Mouse (Mus musculus) heart, postnatal 4 days (tissue): Measurements from ENCODE around the gene Gm29427. TPM values are rescaled to one million over a fixed set of nuclear protein-coding genes. Genes with fewer than 3 reads are reported as not detected.
"Not testable (repeated sequence)": the region's sequence is repeated elsewhere in the genome, so short reads cannot be mapped to it uniquely, and the experiment has no call there.

Experiments
- DNase-seq: peaks from one replicate; pipeline ENCODE4 v3.0.0; 2021
- total RNA-seq, 2 experiments: library from RNA; stranded (reverse); gene quantifications; 2 replicates each; pipeline ENCODE4 v1.2.3; 2021

Gene Gm29427
- total RNA-seq, 2 experiments from 2014 or later = not detected

DNA sequence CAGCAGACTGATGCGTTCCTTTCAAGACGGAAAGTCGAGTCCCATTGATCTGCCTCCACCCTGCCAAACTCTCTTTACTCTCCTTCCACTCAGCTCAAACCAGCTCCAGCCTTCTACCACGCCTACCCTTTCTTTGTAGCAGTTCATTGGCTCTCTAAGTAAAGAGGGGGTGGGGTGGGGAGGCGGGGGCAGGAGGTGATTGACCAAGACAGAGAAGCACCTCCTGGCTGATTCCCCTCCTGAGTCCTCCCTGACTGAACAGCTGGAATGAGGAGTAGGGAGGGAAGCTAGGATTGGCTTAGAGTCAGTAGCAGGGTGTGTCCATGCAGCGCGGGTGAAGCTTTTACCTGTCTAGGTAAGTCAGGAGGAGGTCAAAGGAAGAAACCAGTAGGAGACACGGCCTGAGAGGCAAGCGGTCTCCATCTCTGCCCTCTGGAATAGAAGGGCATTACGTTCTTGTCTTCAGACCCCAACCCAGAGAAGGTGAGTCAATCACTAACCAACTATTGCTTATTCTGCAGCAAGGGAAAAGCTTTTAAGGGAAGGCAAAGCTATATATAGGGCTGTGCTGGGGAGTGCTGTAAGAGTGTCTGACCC lies 16.2 kb upstream of the Gm29427 start, which contains the start of gene AA986860:
Gene AA986860 (plus strand): TSS at position 236 of the 597 bp plus-strand sequence.
- no peak for DNase-seq

GRCm38 (mm10) chr1:130729153-130729552 lies 13.6 kb upstream of the Gm29427 start, which contains the start of gene Pfkfb2:
TSS of gene Pfkfb2 (minus strand) at chr1:130729253.
- no peak for DNase-seq

DNA sequence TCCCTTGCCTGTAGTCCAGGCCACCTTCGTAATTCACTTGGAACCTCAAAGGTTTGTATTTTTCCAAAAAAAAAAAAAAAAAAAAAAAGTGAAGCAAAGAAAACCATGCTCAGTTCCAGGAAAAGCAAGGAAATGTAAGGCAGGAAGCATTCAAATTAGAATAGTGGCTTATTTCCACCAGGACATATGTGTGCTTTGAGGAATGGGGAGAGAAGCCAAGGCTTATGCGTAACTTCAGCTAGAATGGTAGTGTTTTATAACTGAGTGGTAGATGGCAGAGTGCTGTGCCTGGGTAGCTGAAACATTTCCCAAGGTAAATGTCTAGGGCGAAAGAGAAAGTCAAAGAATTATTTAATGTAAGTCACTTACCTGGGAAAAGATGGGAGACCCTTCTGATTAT lies 13.1 kb upstream of the Gm29427 start:
- DNase-seq = no peak

- no peak for DNase-seq
Measured at GRCm38 (mm10) chr1:130728070-130728469, 12.5 kb upstream of the Gm29427 start.

DNA sequence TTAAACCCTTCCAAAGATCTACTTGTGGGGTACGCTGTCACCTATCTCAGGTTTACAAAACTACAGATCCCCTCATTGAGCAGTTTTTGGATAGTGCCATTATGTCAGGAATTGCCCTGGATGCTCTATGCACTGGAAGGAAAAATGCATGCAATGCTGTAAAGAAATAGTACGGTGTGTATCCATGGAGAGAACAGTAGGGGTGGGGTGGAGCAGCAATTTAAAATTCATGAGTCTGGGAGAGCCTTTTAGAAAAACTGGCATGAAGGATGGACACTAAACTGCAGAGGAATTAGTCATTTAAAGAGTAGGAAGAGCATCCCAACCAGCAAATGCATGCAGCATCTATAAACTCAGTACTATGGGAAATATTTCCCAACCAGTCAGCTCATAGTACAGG lies 10.8 kb upstream of the Gm29427 start:
- no peak for DNase-seq

DNA sequence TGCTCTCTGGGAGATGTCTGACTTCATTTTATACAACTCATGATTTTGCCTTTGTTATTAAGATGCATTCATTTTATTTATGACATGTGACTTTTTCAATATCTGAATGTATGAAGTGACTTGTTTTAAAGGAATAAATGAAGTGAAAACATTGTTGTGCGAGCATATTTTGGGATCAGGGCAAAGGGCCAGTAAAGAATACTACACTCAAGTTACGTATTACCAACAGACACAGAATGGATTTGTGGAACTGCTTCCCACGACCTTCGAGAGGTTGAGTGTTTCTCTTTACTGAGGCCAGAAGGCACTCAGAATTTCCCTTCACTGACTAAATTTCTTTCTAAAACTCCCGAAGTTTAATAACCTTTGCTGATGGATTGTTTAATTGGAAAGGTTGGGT lies 8.6 kb upstream of the Gm29427 start:
- no peak for DNase-seq

DNA sequence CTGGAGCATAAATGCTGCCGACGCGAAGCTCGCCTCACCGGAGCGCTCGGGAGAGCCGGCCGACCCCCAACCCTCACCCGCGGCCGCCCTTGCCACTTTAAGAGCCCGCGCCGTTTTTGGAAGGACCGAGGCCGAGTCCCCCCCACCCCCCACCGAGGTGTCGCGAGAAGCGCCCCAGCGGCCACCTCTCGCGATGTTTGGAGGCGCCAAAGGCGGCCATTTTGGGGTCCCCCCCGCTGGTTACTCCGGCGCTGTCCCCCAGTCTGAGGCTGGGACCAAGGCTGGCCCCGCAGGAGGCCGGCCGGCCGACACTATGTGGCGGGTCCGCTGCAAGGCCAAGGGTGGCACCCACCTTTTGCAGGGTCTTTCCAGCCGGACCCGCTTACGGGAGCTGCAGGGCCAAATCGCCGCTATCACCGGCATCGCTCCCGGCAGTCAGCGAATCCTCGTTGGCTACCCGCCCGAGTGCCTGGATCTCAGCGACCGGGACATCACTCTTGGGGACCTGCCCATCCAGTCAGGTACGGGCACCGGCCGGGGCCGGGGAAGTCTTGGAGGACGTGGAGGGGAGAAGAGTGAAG lies 1.8 kb upstream of the Gm29427 start, which contains the start of gene Yod1:
Gene Yod1 (plus strand): TSS at position 37 of the 581 bp plus-strand sequence.
- peak; percentile 95 for DNase-seq

- DNase-seq = peak; percentile 54
Measured at GRCm38 (mm10) chr1:130716513-130717290, 1.1 kb upstream of the Gm29427 start.

DNA sequence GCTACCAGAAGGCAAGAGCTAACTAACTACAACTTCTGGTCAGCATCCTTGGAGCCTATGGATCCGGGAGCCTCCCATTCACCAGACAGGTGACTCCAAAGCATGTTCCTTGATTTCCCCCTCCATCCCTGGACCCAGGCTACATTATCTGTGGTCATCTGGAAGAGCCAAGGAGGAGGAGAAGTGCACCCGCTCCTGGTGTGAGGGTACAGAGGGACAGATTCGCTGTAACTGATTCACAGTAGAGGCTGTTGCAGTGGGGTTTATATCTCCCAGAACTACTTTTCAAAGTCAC lies 566 bp upstream of the Gm29427 start:
- no peak for DNase-seq

GRCm38 (mm10) chr1:130714046-130714445 lies 1.6 kb downstream of the Gm29427 start:
- DNase-seq = no peak

- no peak for DNase-seq
Measured at GRCm38 (mm10) chr1:130710283-130711080, 5.1 kb downstream of the Gm29427 start.

DNA sequence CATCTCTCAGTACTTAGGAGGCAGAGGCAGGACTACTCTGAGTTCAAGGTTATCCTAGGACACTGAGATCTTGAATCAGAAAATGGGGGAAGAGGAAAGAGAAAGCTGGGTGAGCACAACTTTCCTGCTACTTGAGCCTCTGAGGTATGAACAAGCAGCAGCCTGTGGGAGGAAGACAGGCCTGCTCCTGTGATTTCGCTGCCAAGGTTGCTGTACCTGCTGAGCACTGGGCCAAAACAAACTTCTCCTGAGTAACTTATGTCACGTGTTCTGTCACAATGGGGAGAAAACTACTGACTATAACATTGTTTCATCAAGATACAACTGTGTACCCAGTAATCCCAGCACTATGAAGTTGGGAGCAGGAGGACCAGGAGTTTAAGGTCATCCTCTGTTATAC lies 12.0 kb downstream of the Gm29427 start:
- no peak for DNase-seq

GRCm38 (mm10) chr1:130701976-130702375 lies 13.6 kb downstream of the Gm29427 start:
- no peak for DNase-seq

DNA sequence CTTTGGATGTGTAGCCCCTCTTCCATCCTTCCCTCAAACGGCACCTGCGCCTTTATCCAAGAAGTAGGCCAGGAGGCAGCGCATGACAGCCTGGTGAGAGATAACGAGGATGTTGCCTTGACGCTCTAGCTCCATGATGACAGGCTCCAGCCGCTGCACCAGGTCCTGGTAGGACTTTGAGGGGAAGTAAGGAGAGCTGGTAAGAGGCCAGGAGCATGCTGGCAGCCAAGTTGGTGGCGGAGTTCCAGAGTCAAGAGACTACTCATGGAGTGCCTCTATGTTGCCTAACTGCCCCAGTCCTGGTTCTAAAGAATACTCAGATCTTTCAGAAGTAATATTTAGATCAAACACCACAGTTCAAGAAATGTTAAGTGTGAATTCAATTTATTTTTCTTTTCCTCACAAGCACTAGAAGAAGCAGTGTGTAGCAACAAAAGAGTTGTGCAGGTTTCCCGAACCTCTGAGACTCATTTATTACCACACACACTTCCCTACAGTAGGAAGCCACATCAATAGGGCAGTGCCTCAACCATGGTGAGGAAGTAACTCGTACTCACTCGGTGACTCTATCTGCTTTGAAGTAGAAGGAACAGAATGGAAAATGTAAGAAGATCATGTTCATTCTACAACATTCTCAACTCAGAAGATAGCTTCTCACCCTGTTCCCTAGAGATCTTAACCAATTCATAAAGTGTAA lies 15.5 kb downstream of the Gm29427 start:
- peak; percentile 85 for DNase-seq

GRCm38 (mm10) chr1:130698601-130699000 lies 17.0 kb downstream of the Gm29427 start:
- DNase-seq = no peak

GRCm38 (mm10) chr1:130683905-130684304 lies 31.7 kb downstream of the Gm29427 start:
- DNase-seq = no peak

DNA sequence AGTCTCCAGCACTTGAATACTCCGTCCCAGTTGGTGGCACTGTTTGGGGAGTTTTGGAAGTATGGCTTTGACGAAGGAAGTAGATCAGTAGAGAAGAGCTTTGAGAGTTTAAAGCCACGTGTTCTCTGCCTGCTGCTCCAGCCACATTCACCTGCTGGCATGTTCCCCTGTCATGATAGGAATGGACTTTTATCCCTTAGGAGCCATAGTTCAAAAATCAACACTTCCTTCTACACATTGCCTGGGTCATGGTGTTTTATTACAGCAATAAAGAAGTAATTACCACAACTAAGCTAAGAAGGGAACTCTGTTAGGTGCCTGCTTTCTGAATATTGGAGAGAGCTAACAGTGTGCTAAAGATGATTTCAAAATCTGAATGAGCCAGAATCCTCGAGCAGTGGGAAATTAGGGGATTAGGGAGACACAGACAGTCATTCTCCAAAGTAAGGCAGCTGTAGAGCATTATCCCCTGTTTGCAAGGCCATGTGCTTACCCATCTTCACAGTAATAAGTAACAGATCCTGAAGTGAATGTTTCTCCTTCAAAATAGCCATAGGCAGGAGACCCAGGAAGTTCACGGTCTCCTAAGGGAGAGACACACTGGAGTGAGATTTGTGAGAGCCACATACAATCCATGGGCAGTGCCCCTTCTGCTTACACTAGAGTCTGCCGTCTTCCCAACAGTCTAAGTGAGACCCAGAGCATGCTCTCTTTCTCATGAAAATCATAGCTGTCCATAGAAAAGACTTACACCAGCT lies 33.8 kb downstream of the Gm29427 start:
- DNase-seq = no peak

- no peak for DNase-seq
Measured at GRCm38 (mm10) chr1:130681075-130681474, 34.5 kb downstream of the Gm29427 start.

GRCm38 (mm10) chr1:130678551-130678950 lies 37.0 kb downstream of the Gm29427 start:
- no peak for DNase-seq

DNA sequence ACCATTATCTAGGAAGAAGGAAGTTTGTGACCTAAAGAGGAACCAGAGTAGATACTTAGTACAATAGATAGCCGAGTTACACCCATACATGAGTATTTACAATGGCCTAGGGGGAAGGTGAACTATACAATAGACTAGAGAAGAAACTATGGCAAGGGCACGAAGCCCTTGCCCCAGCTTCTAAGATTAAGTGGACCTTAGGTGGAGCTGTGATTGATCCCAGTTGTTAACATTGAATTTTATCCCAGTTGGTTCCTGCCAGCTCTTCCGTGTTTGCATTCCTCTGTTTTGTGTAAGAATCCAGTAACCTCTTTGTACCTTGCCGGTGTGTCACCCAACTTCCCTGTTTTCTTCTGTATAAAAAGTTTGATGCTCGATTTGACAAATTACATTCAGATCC lies 52.0 kb downstream of the Gm29427 start:
- not testable (repeated sequence) for DNase-seq

- no peak for DNase-seq
Measured at GRCm38 (mm10) chr1:130661454-130661853, 54.1 kb downstream of the Gm29427 start, which contains the start of gene C4bp. TSS of gene C4bp (minus strand) at chr1:130661632.
